Mouse (Mus musculus): ENCODE measurements at regions not wholly inside any gene's neighbourhood (a gene's known extent, or its start where the extent isn't known, plus 50 kb on each side); places are given as distances from the start of the nearest gene placed in this dataset.
"Not testable (repeated sequence)": the region's sequence is repeated elsewhere in the genome, so short reads cannot be mapped to it uniquely, and the experiment has no call there.

GRCm38 (mm10) chr12:32434506-32435002 lies 56.0 kb downstream of the Ccdc71l start:
- DNase-seq (ENCODE audit: low read depth, low spot score) = no peak

- no peak for DNase-seq (ENCODE audit: low read depth, low spot score)
These were observed 56.6 kb downstream of the Ccdc71l start for GRCm38 (mm10) chr12:32435126-32435525.

- DNase-seq (ENCODE audit: low read depth, low spot score) = no peak
These were observed 59.7 kb downstream of the Ccdc71l start for GRCm38 (mm10) chr12:32438209-32438608.

GRCm38 (mm10) chr12:32444770-32445169 lies 66.3 kb downstream of the Ccdc71l start:
- DNase-seq (ENCODE audit: low read depth, low spot score) = no peak

- DNase-seq (ENCODE audit: low read depth, low spot score) = no peak
These were observed 67.4 kb downstream of the Ccdc71l start for GRCm38 (mm10) chr12:32445874-32446273.

GRCm38 (mm10) chr12:32449373-32449772 lies 70.9 kb downstream of the Ccdc71l start:
- DNase-seq (ENCODE audit: low read depth, low spot score) = no peak

GRCm38 (mm10) chr12:32451226-32451625 lies 72.7 kb downstream of the Ccdc71l start:
- DNase-seq (ENCODE audit: low read depth, low spot score) = no peak

GRCm38 (mm10) chr12:32454794-32455193 lies 76.3 kb downstream of the Ccdc71l start:
- DNase-seq (ENCODE audit: low read depth, low spot score) = no peak

GRCm38 (mm10) chr12:32455231-32455630 lies 76.7 kb downstream of the Ccdc71l start:
- DNase-seq (ENCODE audit: low read depth, low spot score) = not testable (repeated sequence)

GRCm38 (mm10) chr12:32455913-32456312 lies 77.4 kb downstream of the Ccdc71l start:
- DNase-seq (ENCODE audit: low read depth, low spot score) = no peak

- DNase-seq (ENCODE audit: low read depth, low spot score) = no peak
These were observed 78.3 kb downstream of the Ccdc71l start for GRCm38 (mm10) chr12:32456796-32457195.

- no peak for DNase-seq (ENCODE audit: low read depth, low spot score)
These were observed 79.9 kb downstream of the Ccdc71l start for GRCm38 (mm10) chr12:32458386-32458785.

GRCm38 (mm10) chr12:32460330-32460998 lies 82.0 kb downstream of the Ccdc71l start:
- no peak for DNase-seq (ENCODE audit: low read depth, low spot score)

GRCm38 (mm10) chr12:32465371-32465770 lies 86.9 kb downstream of the Ccdc71l start:
- DNase-seq (ENCODE audit: low read depth, low spot score) = no peak

- no peak for DNase-seq (ENCODE audit: low read depth, low spot score)
These were observed 91.4 kb downstream of the Ccdc71l start for GRCm38 (mm10) chr12:32469863-32470262.

- DNase-seq (ENCODE audit: low read depth, low spot score) = no peak
These were observed 100.9 kb downstream of the Ccdc71l start for GRCm38 (mm10) chr12:32479451-32479850.

GRCm38 (mm10) chr12:32480268-32480667 lies 101.8 kb downstream of the Ccdc71l start:
- DNase-seq (ENCODE audit: low read depth, low spot score) = no peak

- DNase-seq (ENCODE audit: low read depth, low spot score) = no peak
These were observed 102.5 kb downstream of the Ccdc71l start for GRCm38 (mm10) chr12:32481051-32481450.

GRCm38 (mm10) chr12:32482343-32482742 lies 103.8 kb downstream of the Ccdc71l start:
- no peak for DNase-seq (ENCODE audit: low read depth, low spot score)

- DNase-seq (ENCODE audit: low read depth, low spot score) = no peak
These were observed 104.3 kb downstream of the Ccdc71l start for GRCm38 (mm10) chr12:32482777-32483176.

- no peak for DNase-seq (ENCODE audit: low read depth, low spot score)
These were observed 107.7 kb downstream of the Ccdc71l start for GRCm38 (mm10) chr12:32486246-32486645.

GRCm38 (mm10) chr12:32486729-32487128 lies 108.2 kb downstream of the Ccdc71l start:
- no peak for DNase-seq (ENCODE audit: low read depth, low spot score)

GRCm38 (mm10) chr12:32487883-32488577 lies 109.5 kb downstream of the Ccdc71l start:
- DNase-seq (ENCODE audit: low read depth, low spot score) = no peak

All from brain, embryonic 18.5 days (tissue).